Comparison of ENCODE assay signal across 8 mouse cellular contexts in genomic region chr14:90432874-90433543, GRCm38 (mm10).
DNase-seq lines count a peak whose midpoint lies in the region; ATAC-seq lines count a peak whose summit lies in the region.
"Had no signal": no experiment of that assay in that cellular context is flagged by ENCODE, and none has a peak within 500 bp of the region (broad histone marks: within the 10 kb centered on the region; RNA-seq: fewer than 3 reads in every experiment).

No protein-coding gene starts in this region.

- 46% methylated on average over 7 of the region's 7 CpGs for WGBS in embryonic facial prominence, embryonic 14.5 days
- 42% methylated on average over 7 of the region's 7 CpGs for WGBS in kidney, embryonic 14.5 days
- 35% methylated on average over 7 of the region's 7 CpGs for WGBS in liver, embryonic 13.5 days (ENCODE audit: insufficient replicate concordance)

- H3K4me2 ChIP-seq in embryonic facial prominence, embryonic 14.5 days (ENCODE audit: low read depth, low read length) = no peak overlapping the region
- no peak overlapping the region for H3K4me2 ChIP-seq in kidney, embryonic 14.5 days (replicated peaks; ENCODE audit: low read depth, low read length)
- no peak overlapping the region for H3K4me2 ChIP-seq in liver, embryonic 13.5 days

- no peaks in the 10 kb centered on the region for H3K36me3 ChIP-seq in embryonic facial prominence, embryonic 14.5 days (ENCODE audit: control insufficient read depth, insufficient read depth, low read length)
- H3K36me3 ChIP-seq in kidney, embryonic 14.5 days (ENCODE audit: control insufficient read depth, insufficient read depth, low read length) = no peaks in the 10 kb centered on the region
- no peaks in the 10 kb centered on the region for H3K36me3 ChIP-seq in liver, embryonic 13.5 days

- peak; percentile 29 for DNase-seq in urinary bladder, postnatal 14 days (ENCODE audit: low spot score)
- DNase-seq in urinary bladder, postnatal 10 days (ENCODE audit: low spot score) = no peak
- peak; percentile 47 to 67 for DNase-seq in adrenal gland, postnatal 36 days
- peak; percentile 84 for DNase-seq in embryonic facial prominence, embryonic 14.5 days (ENCODE audit: low spot score)
- peak; percentile 8 for DNase-seq in liver, embryonic 13.5 days
- peak; percentile 19 for DNase-seq in right cerebral cortex, postnatal 25 days

- ATAC-seq in embryonic facial prominence, embryonic 14.5 days (ENCODE audit: low read depth) = no peak; the same call in 1 of the 2 replicates
- 0 out of 2 replicates have a peak, but pooled peaks have one; percentile 57 for ATAC-seq in kidney, embryonic 14.5 days (ENCODE audit: low FRiP score, low TSS enrichment)
- no peak for ATAC-seq in liver, embryonic 13.5 days (ENCODE audit: low read depth)

- no peaks in the 10 kb centered on the region for H3K27me3 ChIP-seq in embryonic facial prominence, embryonic 14.5 days (replicated peaks; ENCODE audit: control insufficient read depth, insufficient read depth, low read length)
- H3K27me3 ChIP-seq in kidney, embryonic 14.5 days (ENCODE audit: control insufficient read depth, insufficient read depth, low read length) = no peaks in the 10 kb centered on the region
- H3K27me3 ChIP-seq in liver, embryonic 13.5 days = no peaks in the 10 kb centered on the region

- H3K4me1 ChIP-seq in embryonic facial prominence, embryonic 14.5 days (ENCODE audit: control insufficient read depth, insufficient read depth, low read length) = no peaks in the 10 kb centered on the region
- H3K4me1 ChIP-seq in kidney, embryonic 14.5 days (ENCODE audit: control insufficient read depth, insufficient read depth, low read length) = no peaks in the 10 kb centered on the region
- no peaks in the 10 kb centered on the region for H3K4me1 ChIP-seq in liver, embryonic 13.5 days (replicated peaks)

- no peak overlapping the region for H3K9ac ChIP-seq in embryonic facial prominence, embryonic 14.5 days (ENCODE audit: low read depth, low read length)
- no peak overlapping the region for H3K9ac ChIP-seq in kidney, embryonic 14.5 days (ENCODE audit: low read depth, low read length)
- H3K9ac ChIP-seq in liver, embryonic 13.5 days = no peak overlapping the region

- no peaks in the 10 kb centered on the region for H3K9me3 ChIP-seq in embryonic facial prominence, embryonic 14.5 days (ENCODE audit: control insufficient read depth, low read length)
- H3K9me3 ChIP-seq in kidney, embryonic 14.5 days (ENCODE audit: control insufficient read depth, low read length) = no peaks in the 10 kb centered on the region
- H3K9me3 ChIP-seq in liver, embryonic 13.5 days (replicated peaks) = no peaks in the 10 kb centered on the region

- H3K27ac ChIP-seq in embryonic facial prominence, embryonic 14.5 days (replicated peaks; ENCODE audit: low read depth, low read length) = no peak overlapping the region
- H3K27ac ChIP-seq in kidney, embryonic 14.5 days (ENCODE audit: low read depth, low read length) = no peak overlapping the region
- no peak overlapping the region for H3K27ac ChIP-seq in liver, embryonic 13.5 days

- no peak overlapping the region for H3K4me3 ChIP-seq in embryonic facial prominence, embryonic 14.5 days (ENCODE audit: low read depth, low read length)
- H3K4me3 ChIP-seq in kidney, embryonic 14.5 days (ENCODE audit: low read length) = no peak overlapping the region
- no peak overlapping the region for H3K4me3 ChIP-seq in liver, embryonic 13.5 days (replicated peaks)
- H3K4me3 ChIP-seq: myocyte had no signal
